Mouse (Mus musculus) ovary, adult 10 weeks (tissue): ENCODE measurements around the gene Polr2h. TPM values are rescaled to one million over a fixed set of nuclear protein-coding genes. Genes with fewer than 3 reads are reported as not detected.

Experiments used
- polyA plus RNA-seq: library from polyadenylated mRNA; stranded (reverse); fragments of 350-450 nt; fragmentation: Illumina TruSeq; extraction: RNeasy Lipid Tissue Mini Kit (QIAGEN cat#74804); gene quantifications from one replicate; pipeline ENCODE4 v1.2.3, GENCODE M21; 2014

Polr2h gene
- polyA plus RNA-seq: 29.2 TPM

DNA sequence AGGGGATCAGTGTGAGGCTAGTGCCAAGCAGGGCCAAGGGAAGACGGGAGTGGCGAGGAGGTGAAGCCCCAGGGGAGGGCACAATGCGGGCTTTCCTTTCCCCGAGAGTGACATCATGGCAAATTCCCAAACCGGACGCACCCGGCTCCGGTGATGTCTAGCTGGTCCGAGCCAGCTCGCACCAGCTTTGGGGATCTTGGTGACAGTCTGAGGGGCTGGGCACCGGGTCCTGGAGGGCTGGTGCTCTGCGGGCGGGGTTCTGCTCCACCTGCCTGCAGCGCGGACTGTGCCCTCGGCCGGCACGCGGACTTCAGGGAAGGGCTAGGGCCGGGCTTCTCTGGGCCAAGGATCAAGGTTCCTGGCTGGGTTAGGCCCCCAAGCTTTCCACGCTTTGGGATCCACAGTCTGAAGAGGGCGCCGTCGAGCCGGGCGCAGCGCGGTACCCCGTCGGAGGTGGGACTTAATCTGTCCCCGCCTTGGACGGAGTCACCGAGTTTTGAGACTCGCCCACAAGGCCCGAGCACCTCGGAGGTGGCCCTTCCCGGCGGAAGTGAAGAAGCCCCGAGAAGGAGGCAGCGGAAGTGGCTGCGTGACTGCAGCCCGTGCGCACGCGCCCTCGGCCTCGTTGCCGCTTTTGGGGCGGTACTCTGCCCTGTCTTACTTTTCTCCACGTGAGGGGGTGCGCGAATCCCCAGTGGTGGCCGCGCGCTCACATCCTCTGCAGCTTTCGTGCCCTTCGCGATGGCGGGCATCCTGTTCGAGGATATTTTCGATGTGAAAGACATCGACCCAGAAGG lies at the start of gene Polr2h, which contains the start of gene Clcn2:
Polr2h (plus strand) TSS at position 485 of the 797 bp plus-strand sequence.
Clcn2 (minus strand) TSS at position 566 of the 797 bp plus-strand sequence.

DNA sequence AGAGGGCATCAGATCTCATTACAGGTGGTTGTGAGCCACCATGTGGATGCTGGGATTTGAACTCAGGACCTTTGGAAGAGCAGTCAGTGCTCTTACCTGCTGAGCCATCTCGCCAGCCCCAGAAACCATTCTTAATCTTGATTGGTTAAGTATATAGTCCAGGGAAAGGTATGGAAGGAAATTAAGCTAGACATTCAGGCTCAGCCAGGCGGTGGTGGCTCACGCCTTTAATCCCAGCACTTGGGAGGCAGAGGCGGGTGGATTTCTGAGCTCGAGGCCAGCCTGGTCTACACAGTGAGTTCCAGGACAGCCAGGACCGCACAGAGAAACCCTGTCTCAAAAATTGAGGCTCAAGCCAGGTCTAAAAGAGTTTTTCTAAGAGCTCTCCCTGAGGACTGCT lies 49.5 kb upstream of the Polr2h start, which contains the start of gene Eif4g1:
Eif4g1 (plus strand) TSS at position 301 of the 400 bp plus-strand sequence.

GRCm38 (mm10) chr16:20693111-20693701 lies 24.3 kb upstream of the Polr2h start, which contains the start of gene Fam131a:
Gene Fam131a, plus strand, starts transcription at chr16:20693241.

GRCm38 (mm10) chr16:20732925-20733730 lies 15.7 kb downstream of the Polr2h start, which contains the start of gene Chrd:
Gene Chrd, plus strand, starts transcription at chr16:20733127.

GRCm38 (mm10) chr16:20733731-20734730 lies 16.6 kb downstream of the Polr2h start, which contains the start of gene Thpo:
Gene Thpo, minus strand, starts transcription at chr16:20734511.

Other genes starting within 250 kb of the Polr2h start
- gene Eif2b5, start 218.8 kb upstream of the Polr2h start, polyA plus RNA-seq: 8.2 TPM
- 26.8 TPM for gene Dvl3, start 200.7 kb upstream of the Polr2h start, polyA plus RNA-seq
- gene Ap2m1, start 182.2 kb upstream of the Polr2h start, polyA plus RNA-seq: 102 TPM
- 8.6 TPM for gene Abcf3, start 169.1 kb upstream of the Polr2h start, polyA plus RNA-seq
- not detected for gene Vwa5b2, start 128.2 kb upstream of the Polr2h start, polyA plus RNA-seq
- gene Eef1akmt4, start 106.1 kb upstream of the Polr2h start, polyA plus RNA-seq: 3.0 TPM
- not detected for gene Gm49333, start 106.1 kb upstream of the Polr2h start, polyA plus RNA-seq
- 6.3 TPM for gene Alg3, start 105.9 kb upstream of the Polr2h start, polyA plus RNA-seq
- not detected for gene Camk2n2, start 96.4 kb upstream of the Polr2h start, polyA plus RNA-seq
- gene Ece2, start 87.8 kb upstream of the Polr2h start, polyA plus RNA-seq: 1.1 TPM
- 77.0 TPM for gene Psmd2, start 66.0 kb upstream of the Polr2h start, polyA plus RNA-seq
- 125 TPM for gene Eif4g1, start 49.4 kb upstream of the Polr2h start, polyA plus RNA-seq
- 0.26 TPM for gene Fam131a, start 24.4 kb upstream of the Polr2h start, polyA plus RNA-seq
- 0.29 TPM for gene Clcn2, start 81 bp downstream of the Polr2h start, polyA plus RNA-seq
- gene Chrd, start 15.5 kb downstream of the Polr2h start, polyA plus RNA-seq: 0.09 TPM
- not detected for gene Thpo, start 16.8 kb downstream of the Polr2h start, polyA plus RNA-seq